Mouse (Mus musculus): Measurements from ENCODE around the gene Sertad3.

The Sertad3 gene

GRCm38 (mm10) chr7:27473156-27473834 is at the start of gene Sertad3:
TSS of gene Sertad3 (plus strand) at chr7:27473768.
- DNase-seq = peak; percentile 99

GRCm38 (mm10) chr7:27427387-27427786 is 46.2 kb upstream of the Sertad3 start:
- no peak for DNase-seq

- no peak for DNase-seq
These were observed 45.6 kb upstream of the Sertad3 start for GRCm38 (mm10) chr7:27428002-27428401.

GRCm38 (mm10) chr7:27429135-27429534 is 44.4 kb upstream of the Sertad3 start:
- no peak for DNase-seq

GRCm38 (mm10) chr7:27433349-27433748 is 40.2 kb upstream of the Sertad3 start:
- DNase-seq = no peak

GRCm38 (mm10) chr7:27433794-27434193 is 39.8 kb upstream of the Sertad3 start:
- DNase-seq = no peak

GRCm38 (mm10) chr7:27437544-27437943 is 36.0 kb upstream of the Sertad3 start:
- DNase-seq = no peak

GRCm38 (mm10) chr7:27440014-27440413 is 33.6 kb upstream of the Sertad3 start:
- no peak for DNase-seq

- DNase-seq = peak; percentile 15
These were observed 27.5 kb upstream of the Sertad3 start for GRCm38 (mm10) chr7:27446051-27446450.

- peak; percentile 80 for DNase-seq
These were observed 26.8 kb upstream of the Sertad3 start for GRCm38 (mm10) chr7:27446521-27447418.

- peak; percentile 92 for DNase-seq
These were observed 25.9 kb upstream of the Sertad3 start, which contains the start of the genes Sptbn4 and Blvrb for GRCm38 (mm10) chr7:27447419-27448286. TSS of gene Sptbn4 (minus strand) at chr7:27447686. TSS of gene Blvrb (plus strand) at chr7:27447978.

- DNase-seq = peak; percentile 36
These were observed 25.0 kb upstream of the Sertad3 start for GRCm38 (mm10) chr7:27448421-27449206.

GRCm38 (mm10) chr7:27449256-27449862 is 24.2 kb upstream of the Sertad3 start:
- DNase-seq = peak; percentile 73

- no peak for DNase-seq
These were observed 22.2 kb upstream of the Sertad3 start for GRCm38 (mm10) chr7:27451359-27451758.

- no peak for DNase-seq
These were observed 21.3 kb upstream of the Sertad3 start for GRCm38 (mm10) chr7:27452206-27452770.

- DNase-seq = no peak
These were observed 19.0 kb upstream of the Sertad3 start for GRCm38 (mm10) chr7:27454461-27455121.

GRCm38 (mm10) chr7:27455273-27455672 is 18.3 kb upstream of the Sertad3 start:
- DNase-seq = no peak

GRCm38 (mm10) chr7:27458614-27459013 is 15.0 kb upstream of the Sertad3 start:
- DNase-seq = no peak

- no peak for DNase-seq
These were observed 13.9 kb upstream of the Sertad3 start for GRCm38 (mm10) chr7:27459640-27460039.

GRCm38 (mm10) chr7:27460477-27460876 is 13.1 kb upstream of the Sertad3 start:
- no peak for DNase-seq

GRCm38 (mm10) chr7:27467648-27468047 is 5.9 kb upstream of the Sertad3 start:
- no peak for DNase-seq
